ENCODE assay signal across 8 mouse cellular contexts in the genomic region with DNA sequence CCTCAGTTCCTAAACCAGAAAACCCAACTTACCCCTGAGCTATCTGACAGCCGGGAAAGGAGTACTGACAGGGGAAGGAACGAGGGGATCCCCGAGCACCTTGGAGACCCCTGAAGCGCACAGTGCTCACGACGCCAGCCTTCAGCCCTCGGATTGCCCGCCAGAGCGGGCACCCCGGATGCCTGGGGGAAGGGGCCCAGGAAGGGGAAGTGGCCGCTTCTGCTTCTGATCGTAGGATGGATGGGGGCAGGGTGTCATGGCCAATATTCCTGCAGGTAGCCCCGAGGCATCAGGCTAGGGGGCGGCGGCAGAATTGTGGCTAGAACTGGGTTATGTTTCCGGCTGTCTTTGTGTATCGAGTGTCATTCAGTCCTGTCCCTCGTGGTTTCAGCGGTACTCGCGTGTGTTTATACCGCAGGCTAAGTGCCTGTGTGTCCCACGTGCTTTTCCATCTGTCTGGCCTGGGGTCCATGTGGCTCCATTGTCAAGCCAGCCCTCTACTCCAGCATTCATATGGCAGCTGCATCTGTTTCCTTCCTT. TPM values are rescaled to one million over a fixed set of nuclear protein-coding genes. Genes with fewer than 3 reads are reported as not detected.
A peak's percentile ranks its signal among the peaks of the same experiment; 100 is the strongest.
DNase-seq lines count a peak whose midpoint lies in the region; ATAC-seq and TF ChIP-seq lines count a peak whose summit lies in the region.

No protein-coding gene starts in this region.

- H3K9ac ChIP-seq in hindbrain, embryonic 14.5 days: peak overlapping the region; percentile 91
- H3K9ac ChIP-seq in lung, embryonic 14.5 days: peak overlapping the region; percentile 48
- peak overlapping the region; percentile 72 for H3K9ac ChIP-seq in neural tube, embryonic 15.5 days (replicated peaks)

- DNase-seq in adrenal gland, postnatal 14 days: peak; percentile 52
- DNase-seq in adrenal gland, postnatal 4 days (ENCODE audit: low spot score in 2 of 2): no peak
- peak; percentile 78 for DNase-seq in B cell, adult 2 months
- peak; percentile 47 for DNase-seq in embryonic facial prominence, embryonic 10.5 days (ENCODE audit: low spot score)
- DNase-seq in hindbrain, embryonic 14.5 days (ENCODE audit: low spot score): peak; percentile 39
- peak; percentile 45 for DNase-seq in lung, embryonic 14.5 days
- DNase-seq in ovary, postnatal 10 days (ENCODE audit: low spot score): no peak

- TF ChIP-seq CTCF in lung, embryonic 14.5 days (IDR thresholded peaks at IDR 0.05; ENCODE audit: low read depth): no peak

- H3K36me3 ChIP-seq in embryonic facial prominence, embryonic 10.5 days (replicated peaks): peaks cover 78% of the 10 kb centered on the region
- H3K36me3 ChIP-seq in hindbrain, embryonic 14.5 days (replicated peaks; ENCODE audit: control insufficient read depth, insufficient read depth): peaks cover 60% of the 10 kb centered on the region
- peaks cover 54% of the 10 kb centered on the region for H3K36me3 ChIP-seq in lung, embryonic 14.5 days (ENCODE audit: insufficient read depth)
- peaks cover 67% of the 10 kb centered on the region for H3K36me3 ChIP-seq in neural tube, embryonic 15.5 days

- H3K27me3 ChIP-seq in embryonic facial prominence, embryonic 10.5 days (replicated peaks; ENCODE audit: low read depth, poor library complexity, severe bottlenecking): no peaks in the 10 kb centered on the region
- H3K27me3 ChIP-seq in hindbrain, embryonic 14.5 days (ENCODE audit: control insufficient read depth, insufficient read depth, low read length): no peaks in the 10 kb centered on the region
- no peaks in the 10 kb centered on the region for H3K27me3 ChIP-seq in lung, embryonic 14.5 days (ENCODE audit: insufficient read depth, low read length)
- no peaks in the 10 kb centered on the region for H3K27me3 ChIP-seq in neural tube, embryonic 15.5 days (replicated peaks)

- H3K4me2 ChIP-seq in hindbrain, embryonic 14.5 days (replicated peaks): peak overlapping the region; percentile 89
- peak overlapping the region; percentile 69 for H3K4me2 ChIP-seq in lung, embryonic 14.5 days
- peak overlapping the region; percentile 70 for H3K4me2 ChIP-seq in neural tube, embryonic 15.5 days

- H3K27ac ChIP-seq in embryonic facial prominence, embryonic 10.5 days (replicated peaks): peak overlapping the region; percentile 79
- peak overlapping the region; percentile 73 for H3K27ac ChIP-seq in hindbrain, embryonic 14.5 days
- H3K27ac ChIP-seq in lung, embryonic 14.5 days (ENCODE audit: low read depth): no peak overlapping the region
- peak overlapping the region; percentile 74 for H3K27ac ChIP-seq in neural tube, embryonic 15.5 days (replicated peaks)

- ATAC-seq in hindbrain, embryonic 14.5 days (ENCODE audit: low FRiP score): peak; percentile 63
- peak; percentile 42 for ATAC-seq in lung, embryonic 14.5 days (ENCODE audit: insufficient read depth)
- peak; percentile 65 for ATAC-seq in neural tube, embryonic 15.5 days (ENCODE audit: low FRiP score)

- WGBS in embryonic facial prominence, embryonic 10.5 days: 3% methylated on average over 23 of the region's 23 CpGs
- WGBS in hindbrain, embryonic 14.5 days: 2% methylated on average over 23 of the region's 23 CpGs
- 2% methylated on average over 23 of the region's 23 CpGs for WGBS in lung, embryonic 14.5 days
- WGBS in neural tube, embryonic 15.5 days: under 1% methylated on average over 23 of the region's 23 CpGs

- H3K4me1 ChIP-seq in embryonic facial prominence, embryonic 10.5 days: peaks cover 20% of the 10 kb centered on the region
- peaks cover 10% of the 10 kb centered on the region; the same call in 1 of the 2 replicates for H3K4me1 ChIP-seq in hindbrain, embryonic 14.5 days (replicated peaks; ENCODE audit: control insufficient read depth, insufficient read depth, low read length)
- H3K4me1 ChIP-seq in lung, embryonic 14.5 days (ENCODE audit: insufficient read depth): no peaks in the 10 kb centered on the region
- H3K4me1 ChIP-seq in neural tube, embryonic 15.5 days: peaks cover 17% of the 10 kb centered on the region

- no peaks in the 10 kb centered on the region for H3K9me3 ChIP-seq in embryonic facial prominence, embryonic 10.5 days
- no peaks in the 10 kb centered on the region for H3K9me3 ChIP-seq in hindbrain, embryonic 14.5 days (ENCODE audit: control insufficient read depth, low read length)
- H3K9me3 ChIP-seq in lung, embryonic 14.5 days (ENCODE audit: low read depth, low read length): no peaks in the 10 kb centered on the region
- no peaks in the 10 kb centered on the region for H3K9me3 ChIP-seq in neural tube, embryonic 15.5 days (replicated peaks)

- peak overlapping the region; percentile 58 for H3K4me3 ChIP-seq in embryonic facial prominence, embryonic 10.5 days
- peak overlapping the region; percentile 67 for H3K4me3 ChIP-seq in hindbrain, embryonic 14.5 days (replicated peaks; ENCODE audit: low read length)
- H3K4me3 ChIP-seq in lung, embryonic 14.5 days (ENCODE audit: low read depth, low read length): peak overlapping the region; percentile 44
- peak overlapping the region; percentile 57 for H3K4me3 ChIP-seq in neural tube, embryonic 15.5 days (replicated peaks)

RNA-seq across cellular contexts. Expression of a gene that starts 0.5 kb away (rescaled TPM):
- total RNA-seq in adrenal gland, postnatal 14 days (2021): 9.1 and 19.4 TPM in 2 replicates
- total RNA-seq in adrenal gland, postnatal 4 days (2021): 10 to 100 TPM; 21.1 to 24.6 TPM
- polyA plus RNA-seq in embryonic facial prominence, embryonic 10.5 days (2016; fragmentation: Nextera tagmentation; extraction: Ambion mirVana): 9.6 and 10.6 TPM in 2 replicates
- polyA plus RNA-seq in hindbrain, embryonic 14.5 days (2014; fragmentation: Nextera tagmentation; extraction: Ambion mirVana): 22.1 and 27.7 TPM in 2 replicates
- polyA plus RNA-seq in lung, embryonic 14.5 days (2014; fragmentation: Nextera tagmentation; extraction: Ambion mirVana): 6.7 and 8.8 TPM in 2 replicates
- 30.6 and 31.5 TPM in 2 replicates for polyA plus RNA-seq in neural tube, embryonic 15.5 days (2015; fragmentation: Nextera tagmentation; extraction: Ambion mirVana)

RNA-seq across cellular contexts. Expression of a gene that starts 13.3 kb away (rescaled TPM):
- 1.1 and 1.3 TPM in 2 replicates for total RNA-seq in adrenal gland, postnatal 14 days (2021)
- total RNA-seq in adrenal gland, postnatal 4 days (2021): 1 to 10 TPM; 2.8 to 3.8 TPM
- polyA plus RNA-seq in embryonic facial prominence, embryonic 10.5 days (2016; fragmentation: Nextera tagmentation; extraction: Ambion mirVana): 1.0 and 1.1 TPM in 2 replicates
- 0.99 and 1.6 TPM in 2 replicates for polyA plus RNA-seq in hindbrain, embryonic 14.5 days (2014; fragmentation: Nextera tagmentation; extraction: Ambion mirVana)
- polyA plus RNA-seq in lung, embryonic 14.5 days (2014; fragmentation: Nextera tagmentation; extraction: Ambion mirVana): 0.74 and 1.0 TPM in 2 replicates
- polyA plus RNA-seq in neural tube, embryonic 15.5 days (2015; fragmentation: Nextera tagmentation; extraction: Ambion mirVana): 0.63 TPM in 2 replicates

RNA-seq across cellular contexts. Expression of a gene that starts 18.0 kb away (rescaled TPM):
- total RNA-seq in adrenal gland, postnatal 14 days (2021): 21.6 and 26.2 TPM in 2 replicates
- total RNA-seq in adrenal gland, postnatal 4 days (2021): 10 to 100 TPM; 31.4 to 34.4 TPM
- 33.3 and 34.7 TPM in 2 replicates for polyA plus RNA-seq in embryonic facial prominence, embryonic 10.5 days (2016; fragmentation: Nextera tagmentation; extraction: Ambion mirVana)
- polyA plus RNA-seq in hindbrain, embryonic 14.5 days (2014; fragmentation: Nextera tagmentation; extraction: Ambion mirVana): 40.3 and 40.5 TPM in 2 replicates
- 30.5 and 31.7 TPM in 2 replicates for polyA plus RNA-seq in lung, embryonic 14.5 days (2014; fragmentation: Nextera tagmentation; extraction: Ambion mirVana)
- polyA plus RNA-seq in neural tube, embryonic 15.5 days (2015; fragmentation: Nextera tagmentation; extraction: Ambion mirVana): 35.8 and 36.7 TPM in 2 replicates

RNA-seq across cellular contexts. Expression of a gene that starts 18.0 kb away (rescaled TPM):
- 34.8 and 36.3 TPM in 2 replicates for total RNA-seq in adrenal gland, postnatal 14 days (2021)
- total RNA-seq in adrenal gland, postnatal 4 days (2021): 10 to 100 TPM; 41.0 to 44.7 TPM
- 59.8 and 65.8 TPM in 2 replicates for polyA plus RNA-seq in embryonic facial prominence, embryonic 10.5 days (2016; fragmentation: Nextera tagmentation; extraction: Ambion mirVana)
- polyA plus RNA-seq in hindbrain, embryonic 14.5 days (2014; fragmentation: Nextera tagmentation; extraction: Ambion mirVana): 47.8 and 48.3 TPM in 2 replicates
- 46.6 and 57.4 TPM in 2 replicates for polyA plus RNA-seq in lung, embryonic 14.5 days (2014; fragmentation: Nextera tagmentation; extraction: Ambion mirVana)
- 50.3 and 50.5 TPM in 2 replicates for polyA plus RNA-seq in neural tube, embryonic 15.5 days (2015; fragmentation: Nextera tagmentation; extraction: Ambion mirVana)

RNA-seq across cellular contexts. Expression of a gene that starts 23.4 kb away (rescaled TPM):
- total RNA-seq in adrenal gland, postnatal 14 days (2021): 1.3 and 1.8 TPM in 2 replicates
- total RNA-seq in adrenal gland, postnatal 4 days (2021): 1 to 10 TPM; 3.6 to 4.8 TPM
- 17.1 and 18.0 TPM in 2 replicates for polyA plus RNA-seq in embryonic facial prominence, embryonic 10.5 days (2016; fragmentation: Nextera tagmentation; extraction: Ambion mirVana)
- polyA plus RNA-seq in hindbrain, embryonic 14.5 days (2014; fragmentation: Nextera tagmentation; extraction: Ambion mirVana): 52.9 and 59.7 TPM in 2 replicates
- 7.1 and 9.4 TPM in 2 replicates for polyA plus RNA-seq in lung, embryonic 14.5 days (2014; fragmentation: Nextera tagmentation; extraction: Ambion mirVana)
- polyA plus RNA-seq in neural tube, embryonic 15.5 days (2015; fragmentation: Nextera tagmentation; extraction: Ambion mirVana): 52.6 and 61.2 TPM in 2 replicates

Comparison
In these comparisons a context has a peak if more than half of its experiments do, and no peak if none do; other contexts are left out.
1. DNase-seq: peak in adrenal gland, postnatal 14 days (single experiment), B cell, adult 2 months (2 of 2), embryonic facial prominence, embryonic 10.5 days (single experiment), hindbrain, embryonic 14.5 days (single experiment) and lung, embryonic 14.5 days (single experiment); none in adrenal gland, postnatal 4 days (0 of 2) and ovary, postnatal 10 days (single experiment).
2. Peak in every context shown above with its lines, with median percentiles within 50 percentile points of each other: H3K4me3 ChIP-seq, ATAC-seq, H3K4me2 ChIP-seq and H3K9ac ChIP-seq.